Mouse (Mus musculus): Measurements from ENCODE around the gene Ralgds. TPM values are rescaled to one million over a fixed set of nuclear protein-coding genes. Genes with fewer than 3 reads are reported as not detected.
A peak's percentile ranks its signal among the peaks of the same experiment; 100 is the strongest.

Gene Ralgds
- polyA plus RNA-seq, 1 experiment from 2014 or later, result 59.3 TPM

GRCm38 (mm10) chr2:28525219-28525942 is 12.5 kb downstream of the Ralgds start:
- H3K4me2 ChIP-seq (ENCODE audit: low read depth, low read length), result peak overlapping the region; percentile 8; the same call in 1 of the 2 replicates
- peak; percentile 56 for ATAC-seq (ENCODE audit: low read depth)
- 23% methylated on average over 10 of the region's 11 CpGs for WGBS
- no peaks in the 10 kb centered on the region for H3K9me3 ChIP-seq (ENCODE audit: control insufficient read depth, low read length)
- no peak overlapping the region for H3K4me3 ChIP-seq (ENCODE audit: low read depth, low read length)
- H3K27me3 ChIP-seq (replicated peaks; ENCODE audit: control insufficient read depth, insufficient read depth, low read length), result no peaks in the 10 kb centered on the region
- H3K36me3 ChIP-seq (ENCODE audit: control insufficient read depth, insufficient read depth, low read length), result no peaks in the 10 kb centered on the region
- peak; percentile 86 for DNase-seq (ENCODE audit: low spot score)
- peaks cover 21% of the 10 kb centered on the region for H3K4me1 ChIP-seq (ENCODE audit: control insufficient read depth, insufficient read depth, low read length)
- H3K27ac ChIP-seq (replicated peaks; ENCODE audit: low read depth, low read length), result peak overlapping the region; percentile 72
- peak overlapping the region; percentile 28; the same call in 1 of the 2 replicates for H3K9ac ChIP-seq (ENCODE audit: low read depth, low read length)

GRCm38 (mm10) chr2:28525943-28526876 is 13.3 kb downstream of the Ralgds start:
- Histone ChIP-seq H3K36me3 (ENCODE audit: control insufficient read depth, insufficient read depth, low read length) (no peaks in the 10 kb centered on the region), H3K27me3 (replicated peaks; ENCODE audit: control insufficient read depth, insufficient read depth, low read length) (no peaks in the 10 kb centered on the region), H3K4me2 (ENCODE audit: low read depth, low read length) (peak overlapping the region; percentile 8; the same call in 1 of the 2 replicates), H3K9me3 (ENCODE audit: control insufficient read depth, low read length) (no peaks in the 10 kb centered on the region), H3K4me1 (ENCODE audit: control insufficient read depth, insufficient read depth, low read length) (peaks cover 29% of the 10 kb centered on the region), H3K27ac (replicated peaks; ENCODE audit: low read depth, low read length) (peak overlapping the region; percentile 72), H3K4me3 (ENCODE audit: low read depth, low read length) (no peak overlapping the region), H3K9ac (ENCODE audit: low read depth, low read length) (peak overlapping the region; percentile 28)
- no peak for DNase-seq (ENCODE audit: low spot score)
- peak; percentile 1; the same call in 1 of the 2 replicates for ATAC-seq (ENCODE audit: low read depth)
- 43% methylated on average over 12 of the region's 12 CpGs for WGBS

- H3K4me1 ChIP-seq (ENCODE audit: control insufficient read depth, insufficient read depth, low read length), result peaks cover 35% of the 10 kb centered on the region
- no peaks in the 10 kb centered on the region for H3K36me3 ChIP-seq (ENCODE audit: control insufficient read depth, insufficient read depth, low read length)
- H3K27me3 ChIP-seq (replicated peaks; ENCODE audit: control insufficient read depth, insufficient read depth, low read length), result no peaks in the 10 kb centered on the region
- no peaks in the 10 kb centered on the region for H3K9me3 ChIP-seq (ENCODE audit: control insufficient read depth, low read length)
- H3K4me3 ChIP-seq (ENCODE audit: low read depth, low read length), result no peak overlapping the region
- ATAC-seq (ENCODE audit: low read depth), result no peak
- no peak for DNase-seq (ENCODE audit: low spot score)
- no peak overlapping the region for H3K9ac ChIP-seq (ENCODE audit: low read depth, low read length)
- no peak overlapping the region for H3K27ac ChIP-seq (replicated peaks; ENCODE audit: low read depth, low read length)
- no peak overlapping the region for H3K4me2 ChIP-seq (ENCODE audit: low read depth, low read length)
- WGBS, result 80% methylated on average over 15 of the region's 20 CpGs
Measured at GRCm38 (mm10) chr2:28527436-28528353, 14.8 kb downstream of the Ralgds start.

GRCm38 (mm10) chr2:28528354-28528730 is 15.4 kb downstream of the Ralgds start:
- Histone ChIP-seq H3K36me3 (ENCODE audit: control insufficient read depth, insufficient read depth, low read length) (no peaks in the 10 kb centered on the region), H3K27me3 (replicated peaks; ENCODE audit: control insufficient read depth, insufficient read depth, low read length) (no peaks in the 10 kb centered on the region), H3K4me2 (ENCODE audit: low read depth, low read length) (no peak overlapping the region), H3K4me1 (ENCODE audit: control insufficient read depth, insufficient read depth, low read length) (peaks cover 40% of the 10 kb centered on the region), H3K9me3 (ENCODE audit: control insufficient read depth, low read length) (no peaks in the 10 kb centered on the region), H3K4me3 (ENCODE audit: low read depth, low read length) (no peak overlapping the region), H3K9ac (ENCODE audit: low read depth, low read length) (no peak overlapping the region), H3K27ac (replicated peaks; ENCODE audit: low read depth, low read length) (peak overlapping the region; percentile 28; the same call in 1 of the 2 replicates)
- no peak for ATAC-seq (ENCODE audit: low read depth)
- no peak for DNase-seq (ENCODE audit: low spot score)
- 64% methylated on average over 7 of the region's 7 CpGs for WGBS

GRCm38 (mm10) chr2:28529856-28530255 is 16.9 kb downstream of the Ralgds start:
- Histone ChIP-seq H3K4me3 (ENCODE audit: low read depth, low read length) (no peak overlapping the region), H3K9me3 (ENCODE audit: control insufficient read depth, low read length) (no peaks in the 10 kb centered on the region), H3K36me3 (ENCODE audit: control insufficient read depth, insufficient read depth, low read length) (no peaks in the 10 kb centered on the region), H3K27ac (replicated peaks; ENCODE audit: low read depth, low read length) (no peak overlapping the region), H3K9ac (ENCODE audit: low read depth, low read length) (peak overlapping the region; percentile 25; the same call in 1 of the 2 replicates), H3K4me1 (ENCODE audit: control insufficient read depth, insufficient read depth, low read length) (peaks cover 47% of the 10 kb centered on the region), H3K27me3 (replicated peaks; ENCODE audit: control insufficient read depth, insufficient read depth, low read length) (no peaks in the 10 kb centered on the region), H3K4me2 (ENCODE audit: low read depth, low read length) (no peak overlapping the region)
- no peak for ATAC-seq (ENCODE audit: low read depth)
- 79% methylated on average over 4 of the region's 4 CpGs for WGBS
- DNase-seq (ENCODE audit: low spot score), result no peak

- H3K9me3 ChIP-seq (ENCODE audit: control insufficient read depth, low read length), result no peaks in the 10 kb centered on the region
- H3K27me3 ChIP-seq (replicated peaks; ENCODE audit: control insufficient read depth, insufficient read depth, low read length), result no peaks in the 10 kb centered on the region
- no peaks in the 10 kb centered on the region for H3K36me3 ChIP-seq (ENCODE audit: control insufficient read depth, insufficient read depth, low read length)
- no peak overlapping the region; the same call in 1 of the 2 replicates for H3K9ac ChIP-seq (ENCODE audit: low read depth, low read length)
- no peak overlapping the region for H3K4me3 ChIP-seq (ENCODE audit: low read depth, low read length)
- peak; percentile 63 for DNase-seq (ENCODE audit: low spot score)
- no peak for ATAC-seq (ENCODE audit: low read depth)
- no peak overlapping the region for H3K4me2 ChIP-seq (ENCODE audit: low read depth, low read length)
- WGBS, result 53% methylated on average over 7 of the region's 7 CpGs
- no peak overlapping the region for H3K27ac ChIP-seq (replicated peaks; ENCODE audit: low read depth, low read length)
- peaks cover 51% of the 10 kb centered on the region for H3K4me1 ChIP-seq (ENCODE audit: control insufficient read depth, insufficient read depth, low read length)
Measured at GRCm38 (mm10) chr2:28530311-28530710, 17.4 kb downstream of the Ralgds start.

GRCm38 (mm10) chr2:28532938-28533771 is 20.2 kb downstream of the Ralgds start:
- H3K4me1 ChIP-seq (ENCODE audit: control insufficient read depth, insufficient read depth, low read length), result peaks cover 63% of the 10 kb centered on the region
- H3K9ac ChIP-seq (ENCODE audit: low read depth, low read length), result peak overlapping the region; percentile 83
- H3K4me2 ChIP-seq (ENCODE audit: low read depth, low read length), result peak overlapping the region; percentile 67
- ATAC-seq (ENCODE audit: low read depth), result peak; percentile 95
- no peaks in the 10 kb centered on the region for H3K9me3 ChIP-seq (ENCODE audit: control insufficient read depth, low read length)
- peak overlapping the region; percentile 75 for H3K4me3 ChIP-seq (ENCODE audit: low read depth, low read length)
- 6% methylated on average over 18 of the region's 49 CpGs for WGBS
- no peaks in the 10 kb centered on the region for H3K36me3 ChIP-seq (ENCODE audit: control insufficient read depth, insufficient read depth, low read length)
- peak overlapping the region; percentile 95 for H3K27ac ChIP-seq (replicated peaks; ENCODE audit: low read depth, low read length)
- DNase-seq (ENCODE audit: low spot score), result peak; percentile 96
- H3K27me3 ChIP-seq (replicated peaks; ENCODE audit: control insufficient read depth, insufficient read depth, low read length), result no peaks in the 10 kb centered on the region
